Mouse (Mus musculus) hindbrain, embryonic 14.5 days (tissue): ENCODE results near the gene Tmem38b. TPM values are rescaled to one million over a fixed set of nuclear protein-coding genes. Genes with fewer than 3 reads are reported as not detected.
"Not testable (repeated sequence)": the region's sequence is repeated elsewhere in the genome, so short reads cannot be mapped to it uniquely, and the experiment has no call there.

ENCODE experiments used
- ATAC-seq: fragments of 200-750 bp; cut with Nextera tagmentation; 2 replicates; pipeline ENCODE4 v1.8.0; 2017; ENCODE audit warnings: moderate number of reproducible peaks, mild to moderate bottlenecking, moderate TSS enrichment, moderate library complexity; ENCODE audit not compliant: low FRiP score
- DNase-seq: peaks from one replicate; pipeline ENCODE4 v3.0.0-alpha.2; 2015; ENCODE audit warnings: low spot score
- H3K27ac ChIP-seq: fragments of 300-500 bp; sonication (generic); 2 replicates; pipeline ENCODE4 v1.5.1; 2014; ENCODE audit warnings: mild to moderate bottlenecking, moderate library complexity
- H3K27me3 ChIP-seq: fragments of 300-500 bp; sonication (generic); 2 replicates; pipeline ENCODE4 v1.6.1; 2014; ENCODE audit warnings: mild to moderate bottlenecking, low read length, mixed read lengths; ENCODE audit not compliant: control insufficient read depth, insufficient read depth
- H3K36me3 ChIP-seq: fragments of 300-500 bp; sonication (generic); replicated peaks from 2 replicates; pipeline ENCODE4 v1.6.1; 2014; ENCODE audit not compliant: control insufficient read depth, insufficient read depth
- H3K4me1 ChIP-seq: fragments of 300-500 bp; sonication (generic); replicated peaks from 2 replicates; pipeline ENCODE4 v1.6.1; 2014; ENCODE audit warnings: antibody characterized with exemption, low read length, mixed read lengths; ENCODE audit not compliant: control insufficient read depth, insufficient read depth
- H3K4me2 ChIP-seq: fragments of 300-500 bp; sonication (generic); replicated peaks from 2 replicates; pipeline ENCODE4 v1.6.1; 2014; ENCODE audit warnings: mild to moderate bottlenecking, moderate library complexity
- H3K4me3 ChIP-seq: fragments of 300-500 bp; sonication (generic); replicated peaks from 2 replicates; pipeline ENCODE4 v1.5.1; 2014; ENCODE audit warnings: mild to moderate bottlenecking, low read length
- H3K9ac ChIP-seq: fragments of 300-500 bp; sonication (generic); 2 replicates; pipeline ENCODE4 v1.6.1; 2014
- H3K9me3 ChIP-seq: fragments of 300-500 bp; sonication (generic); 2 replicates; pipeline ENCODE4 v1.6.1; 2016; ENCODE audit warnings: low read length; ENCODE audit not compliant: control insufficient read depth
- WGBS: fragments of 180-500 bp; shearing (Covaris S2); extraction: QIAGEN DNeasy Blood & Tissue Kit; methylation state at CpG from one replicate; pipeline ENCODE4 v1.1.7; 2014; 5-methylcytosine and 5-hydroxymethylcytosine counted together
- polyA plus RNA-seq: library from polyadenylated mRNA; unstranded; fragments of >200 nt; fragmentation: Nextera tagmentation; extraction: Ambion mirVana; gene quantifications from 2 replicates; pipeline ENCODE4 v1.2.1, GENCODE M21; 2014

The Tmem38b gene
- polyA plus RNA-seq, 1 experiment from 2014 or later: 6.3 TPM

DNA sequence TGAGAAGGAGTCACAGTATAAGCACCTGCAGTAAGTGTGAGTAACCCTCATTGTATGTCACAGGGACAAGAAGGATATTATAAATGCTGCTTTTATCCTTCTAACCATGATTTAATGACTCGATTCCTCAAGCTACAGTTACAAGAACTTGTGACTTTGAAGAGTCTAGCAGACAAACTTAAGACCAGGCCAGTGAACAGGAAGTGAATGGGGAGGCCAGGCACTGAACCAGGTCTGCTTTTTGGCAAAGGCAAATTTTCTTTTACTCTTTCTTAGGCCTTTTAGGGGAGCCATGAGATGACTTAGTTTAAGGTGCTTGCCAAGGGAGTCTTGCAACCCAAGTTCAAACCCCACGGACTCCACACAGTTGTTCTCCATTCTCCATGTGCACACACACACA, 30.1 kb upstream of the Tmem38b start:
- Histone ChIP-seq H3K9me3 (no peaks in the 10 kb centered on the region), H3K27ac (no peak overlapping the region), H3K4me3 (no peak overlapping the region), H3K4me2 (no peak overlapping the region), H3K27me3 (no peaks in the 10 kb centered on the region), H3K9ac (no peak overlapping the region), H3K36me3 (no peaks in the 10 kb centered on the region), H3K4me1 (peaks cover 5% of the 10 kb centered on the region; the same call in 1 of the 2 replicates)
- ATAC-seq: no peak
- no peak for DNase-seq
- 87% methylated on average over 2 of the region's 2 CpGs for WGBS

DNA sequence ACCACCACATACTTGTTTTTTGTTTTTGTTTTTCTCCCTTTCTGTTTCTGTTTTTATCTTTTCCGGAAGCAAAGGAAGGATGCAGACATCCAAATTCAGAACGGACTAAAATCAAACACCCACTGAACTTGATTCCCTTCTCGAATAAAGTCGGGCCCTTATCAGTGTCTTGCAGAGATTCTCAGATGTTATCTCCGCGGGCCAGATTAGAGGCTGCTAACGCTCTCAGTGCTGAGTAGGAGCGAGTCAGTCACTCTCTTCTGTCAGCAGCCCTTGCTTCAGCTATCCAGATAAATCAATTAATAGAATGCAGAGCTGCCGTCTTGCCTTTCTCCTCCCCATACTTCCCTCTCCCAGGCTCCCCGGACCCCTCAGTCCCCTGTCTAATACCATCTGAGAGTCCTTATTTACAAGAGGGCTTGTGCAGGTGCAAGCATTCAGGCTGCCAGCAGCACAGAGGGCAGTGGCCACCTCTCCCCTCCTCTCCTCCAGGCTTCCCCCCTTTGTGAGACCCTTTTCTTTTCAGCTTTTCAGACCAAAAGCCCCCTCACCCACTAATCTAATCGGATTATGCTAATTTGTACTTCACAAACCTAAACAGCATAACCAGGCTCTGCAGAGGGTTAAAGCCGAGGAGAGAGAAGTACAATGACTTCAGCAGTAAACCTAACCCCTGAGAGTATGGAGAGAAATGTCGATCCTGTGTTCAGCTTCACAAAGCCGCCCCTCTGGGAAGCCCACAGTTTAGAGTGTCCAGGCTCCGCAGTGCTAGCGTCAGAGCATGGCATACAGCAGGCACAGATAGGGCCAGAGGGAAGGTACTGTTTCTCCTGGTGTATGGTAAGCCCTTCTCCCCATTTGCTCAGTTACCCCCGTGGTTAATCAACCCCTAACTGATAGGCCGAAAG, 28.7 kb upstream of the Tmem38b start:
- no peak overlapping the region for H3K4me3 ChIP-seq
- H3K27ac ChIP-seq: no peak overlapping the region; the same call in 1 of the 2 replicates
- DNase-seq (no peak), ATAC-seq (peak; percentile 83)
- peaks cover 5% of the 10 kb centered on the region; the same call in 1 of the 2 replicates for H3K4me1 ChIP-seq
- WGBS: 17% methylated on average over 18 of the region's 18 CpGs
- H3K27me3 ChIP-seq: no peaks in the 10 kb centered on the region
- H3K9me3 ChIP-seq: no peaks in the 10 kb centered on the region
- H3K36me3 ChIP-seq: no peaks in the 10 kb centered on the region
- peak overlapping the region; percentile 27 for H3K4me2 ChIP-seq
- peak overlapping the region; percentile 39 for H3K9ac ChIP-seq

DNA sequence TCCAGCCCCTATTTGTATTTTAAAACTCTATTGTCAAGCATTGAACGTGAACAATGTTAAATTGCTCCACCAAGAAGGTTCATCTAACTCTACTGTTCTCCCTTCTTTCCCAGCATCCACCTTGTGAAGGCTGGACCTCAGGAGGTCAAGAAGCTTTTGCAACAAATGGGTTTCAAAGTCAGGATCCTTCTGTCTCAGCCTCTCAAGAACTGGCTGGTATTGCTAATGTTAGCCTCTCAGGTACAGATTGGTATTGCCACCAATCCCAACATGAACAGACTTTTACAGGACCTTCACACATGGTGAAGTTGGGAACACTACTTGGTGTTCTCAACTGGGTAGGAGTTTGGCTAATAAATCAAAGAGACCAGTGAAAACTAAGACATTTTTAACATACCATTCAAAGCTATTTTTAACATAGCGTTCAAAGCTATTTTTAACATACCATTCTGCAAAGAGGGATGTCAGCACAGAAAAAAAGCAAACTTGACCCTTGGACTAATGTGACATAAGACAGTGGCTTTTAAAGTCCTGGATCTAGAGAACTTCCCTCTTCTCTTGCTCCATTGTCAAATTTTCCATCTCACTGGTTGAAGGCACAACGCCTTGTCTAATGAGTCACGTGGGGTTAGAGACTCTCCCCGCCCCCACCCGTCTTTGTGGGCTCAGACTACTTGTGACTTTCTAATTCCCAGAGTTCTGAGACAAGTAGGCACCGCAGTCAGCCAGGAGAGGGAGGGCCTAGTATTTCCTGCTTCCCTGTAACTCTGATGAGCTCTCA, 26.8 kb upstream of the Tmem38b start:
- H3K27me3 ChIP-seq: no peaks in the 10 kb centered on the region
- H3K4me1 ChIP-seq: peaks cover 5% of the 10 kb centered on the region; the same call in 1 of the 2 replicates
- H3K9me3 ChIP-seq: 0 out of 2 replicates have a peak, but pooled peaks cover 8% of the 10 kb centered on the region
- ATAC-seq (no peak), DNase-seq (no peak)
- WGBS: 47% methylated on average over 7 of the region's 7 CpGs
- no peak overlapping the region for H3K4me3 ChIP-seq
- H3K4me2 ChIP-seq: no peak overlapping the region
- no peak overlapping the region for H3K27ac ChIP-seq
- H3K9ac ChIP-seq: no peak overlapping the region
- H3K36me3 ChIP-seq: no peaks in the 10 kb centered on the region

DNA sequence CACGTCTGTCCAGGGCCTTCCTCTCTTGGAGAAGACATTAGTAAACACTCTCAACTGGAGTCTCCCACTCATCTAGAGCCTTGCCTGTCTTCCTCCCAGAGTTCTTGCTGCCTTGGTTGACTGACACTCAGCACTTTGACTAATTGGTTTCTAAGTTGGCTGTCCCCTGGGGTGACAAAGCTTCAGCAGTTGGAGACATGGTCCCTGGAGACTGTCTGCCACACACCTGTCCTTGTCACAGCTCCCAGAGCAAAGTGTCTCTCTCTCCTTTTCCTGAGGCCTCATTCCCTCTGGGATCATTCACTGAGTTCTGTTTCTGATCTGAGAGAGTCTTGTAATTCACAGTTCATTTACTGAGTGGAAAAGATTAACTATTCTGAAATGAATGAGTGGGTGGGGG, 26.1 kb upstream of the Tmem38b start:
- WGBS: 76% methylated on average over 1 of the region's 1 CpGs
- DNase-seq: no peak
- Histone ChIP-seq H3K4me1 (peaks cover 5% of the 10 kb centered on the region; the same call in 1 of the 2 replicates), H3K27me3 (no peaks in the 10 kb centered on the region), H3K36me3 (no peaks in the 10 kb centered on the region), H3K4me2 (no peak overlapping the region), H3K4me3 (no peak overlapping the region), H3K27ac (no peak overlapping the region), H3K9me3 (peaks cover 11% of the 10 kb centered on the region; the same call in 1 of the 2 replicates), H3K9ac (no peak overlapping the region)
- no peak for ATAC-seq

DNA sequence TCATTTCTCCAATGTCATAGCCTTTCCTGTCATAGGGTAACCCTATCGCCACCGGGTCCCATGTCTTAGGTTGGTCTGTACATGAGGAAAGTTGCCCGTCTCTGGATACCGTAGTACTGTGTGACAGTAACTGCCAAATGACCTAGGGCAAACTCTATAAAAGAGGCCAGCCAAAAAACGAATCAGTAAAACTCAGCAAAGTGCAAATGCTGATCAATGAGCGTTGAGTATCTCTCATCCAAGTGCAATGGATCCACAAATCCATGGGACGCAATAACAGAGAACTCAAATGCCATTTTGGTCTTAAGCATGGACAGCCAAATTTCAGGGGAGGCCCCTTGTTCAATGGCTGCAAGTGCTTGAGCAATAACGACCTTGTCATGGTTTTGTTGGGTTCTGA, 22.2 kb upstream of the Tmem38b start:
- H3K36me3 ChIP-seq, ATAC-seq, H3K27ac ChIP-seq, H3K4me1 ChIP-seq, H3K9ac ChIP-seq, H3K27me3 ChIP-seq, DNase-seq, H3K4me3 ChIP-seq, H3K4me2 ChIP-seq: not testable (repeated sequence)
- peaks cover 13% of the 10 kb centered on the region; the same call in 1 of the 2 replicates for H3K9me3 ChIP-seq
- WGBS: 94% methylated on average over 8 of the region's 8 CpGs

DNA sequence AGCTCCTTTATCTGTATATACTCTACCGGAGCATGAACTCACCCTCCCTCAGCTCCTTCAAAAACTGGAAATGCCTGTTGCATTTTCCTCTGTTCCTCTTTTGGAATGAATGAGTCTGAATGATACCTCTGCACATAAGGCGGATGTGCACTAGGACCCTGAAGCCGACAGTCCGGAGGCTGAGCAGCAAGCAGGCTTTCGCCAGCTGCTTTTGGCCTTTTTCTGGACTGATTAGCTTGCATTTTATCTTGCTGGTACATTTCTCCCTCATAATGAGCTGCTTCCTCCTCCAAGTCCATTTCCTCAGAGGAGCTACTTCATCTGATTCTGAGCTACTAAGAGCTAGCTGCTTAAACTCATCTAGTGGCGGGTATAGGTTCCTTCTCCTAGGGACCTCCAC, 19.4 kb upstream of the Tmem38b start:
- not testable (repeated sequence) for H3K4me3 ChIP-seq, H3K9ac ChIP-seq, H3K4me1 ChIP-seq, H3K27me3 ChIP-seq, H3K36me3 ChIP-seq, ATAC-seq, H3K4me2 ChIP-seq, H3K27ac ChIP-seq, DNase-seq
- peaks cover 13% of the 10 kb centered on the region; the same call in 1 of the 2 replicates for H3K9me3 ChIP-seq
- WGBS: 86% methylated on average over 6 of the region's 6 CpGs

DNA sequence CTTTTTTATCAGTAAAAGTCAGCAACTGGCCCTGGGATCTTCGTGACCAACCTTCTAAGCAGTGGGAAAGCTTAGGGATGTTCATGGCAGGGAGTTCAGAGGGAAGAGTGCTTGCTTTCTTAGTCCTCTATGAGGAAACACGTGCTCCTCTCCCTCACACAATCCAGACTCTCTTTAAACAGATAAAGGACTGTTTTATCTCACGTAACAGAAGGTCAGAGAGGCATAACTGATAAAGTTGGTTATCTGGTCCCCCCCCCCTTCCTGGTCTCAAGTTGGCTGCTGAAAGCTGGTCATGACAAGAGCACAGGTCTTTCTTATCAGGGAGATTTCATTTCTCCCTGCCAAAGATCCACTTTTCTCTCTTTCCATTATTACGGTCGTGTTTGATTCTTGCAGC, 7.5 kb upstream of the Tmem38b start:
- Histone ChIP-seq H3K27ac (no peak overlapping the region), H3K36me3 (no peaks in the 10 kb centered on the region), H3K9me3 (no peaks in the 10 kb centered on the region), H3K4me2 (no peak overlapping the region), H3K27me3 (no peaks in the 10 kb centered on the region), H3K4me3 (no peak overlapping the region), H3K4me1 (no peaks in the 10 kb centered on the region), H3K9ac (no peak overlapping the region)
- DNase-seq (no peak), ATAC-seq (no peak)
- WGBS: 82% methylated on average over 5 of the region's 5 CpGs

DNA sequence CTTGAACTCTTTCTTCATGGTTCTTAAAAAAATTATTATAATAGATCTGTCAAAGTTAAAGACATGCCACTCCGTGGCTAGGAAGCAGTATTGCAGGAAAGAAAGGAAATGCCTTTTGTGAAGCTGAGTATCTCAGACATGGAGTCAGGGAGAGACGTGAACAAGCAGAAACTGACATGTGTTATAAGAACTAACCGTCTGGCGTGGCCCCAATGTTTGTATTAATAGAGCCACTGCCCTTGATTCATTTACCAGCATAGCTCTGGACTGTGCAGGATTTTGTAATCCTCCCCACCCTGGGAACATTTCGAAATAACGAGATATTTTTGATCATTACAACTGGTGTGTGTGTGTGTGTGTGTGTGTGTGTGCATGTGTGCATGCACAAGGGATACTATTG, 2.1 kb upstream of the Tmem38b start:
- no peaks in the 10 kb centered on the region for H3K27me3 ChIP-seq
- DNase-seq (no peak), ATAC-seq (no peak)
- no peaks in the 10 kb centered on the region for H3K36me3 ChIP-seq
- H3K4me3 ChIP-seq: no peak overlapping the region
- H3K4me2 ChIP-seq: no peak overlapping the region
- H3K9me3 ChIP-seq: no peaks in the 10 kb centered on the region
- H3K4me1 ChIP-seq: 0 out of 2 replicates have a peak, but pooled peaks cover 3% of the 10 kb centered on the region
- H3K27ac ChIP-seq: no peak overlapping the region
- no peak overlapping the region for H3K9ac ChIP-seq
- WGBS: 63% methylated on average over 6 of the region's 6 CpGs

DNA sequence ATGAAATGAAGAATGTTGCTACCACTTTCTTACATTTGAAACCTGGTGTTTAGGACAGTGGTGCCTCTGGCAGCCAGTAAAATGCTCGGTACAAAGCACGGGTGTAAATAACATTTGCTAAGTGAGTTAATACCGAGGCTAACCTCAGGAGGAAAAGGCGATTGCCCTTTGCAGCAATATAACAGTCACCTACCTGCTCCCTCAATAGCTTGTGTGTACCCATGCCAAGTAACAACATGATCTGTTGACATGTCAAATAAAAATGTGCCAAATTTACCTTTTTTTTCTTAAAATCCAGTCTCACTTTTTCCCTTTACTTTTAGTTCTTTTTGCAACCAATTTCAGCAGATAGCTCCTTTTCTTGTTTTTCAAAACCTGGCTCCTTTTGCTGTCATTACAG, 1.0 kb upstream of the Tmem38b start:
- no peak overlapping the region for H3K27ac ChIP-seq
- H3K9me3 ChIP-seq: no peaks in the 10 kb centered on the region
- ATAC-seq (no peak), DNase-seq (no peak)
- H3K4me3 ChIP-seq: no peak overlapping the region
- H3K4me1 ChIP-seq: 0 out of 2 replicates have a peak, but pooled peaks cover 3% of the 10 kb centered on the region
- no peak overlapping the region for H3K4me2 ChIP-seq
- no peaks in the 10 kb centered on the region for H3K36me3 ChIP-seq
- no peaks in the 10 kb centered on the region for H3K27me3 ChIP-seq
- 70% methylated on average over 4 of the region's 4 CpGs for WGBS
- H3K9ac ChIP-seq: no peak overlapping the region
